Mouse (Mus musculus) ES-CJ7 (cell line): Measurements from ENCODE around the gene Mdm1.
"Not testable (repeated sequence)": the region's sequence is repeated elsewhere in the genome, so short reads cannot be mapped to it uniquely, and the experiment has no call there.

ENCODE experiments used
- DNase-seq: peaks from one replicate; pipeline ENCODE4 v3.0.0; 2011; ENCODE audit warnings: low read depth, low spot score

Mdm1 gene

GRCm38 (mm10) chr10:118215719-118216393 lies 74.2 kb downstream of the Mdm1 start:
- DNase-seq = not testable (repeated sequence)
